Mouse (Mus musculus) lung, postnatal 10 days (tissue): ENCODE data around the gene Tubb3.

Experiments
- DNase-seq: peaks from one replicate; pipeline ENCODE4 v3.0.0; 2021

Tubb3 gene

GRCm38 (mm10) chr8:123411246-123411645 is at the start of gene Tubb3:
Tubb3 (plus strand) TSS chr8:123411424.
- DNase-seq: no peak

DNA sequence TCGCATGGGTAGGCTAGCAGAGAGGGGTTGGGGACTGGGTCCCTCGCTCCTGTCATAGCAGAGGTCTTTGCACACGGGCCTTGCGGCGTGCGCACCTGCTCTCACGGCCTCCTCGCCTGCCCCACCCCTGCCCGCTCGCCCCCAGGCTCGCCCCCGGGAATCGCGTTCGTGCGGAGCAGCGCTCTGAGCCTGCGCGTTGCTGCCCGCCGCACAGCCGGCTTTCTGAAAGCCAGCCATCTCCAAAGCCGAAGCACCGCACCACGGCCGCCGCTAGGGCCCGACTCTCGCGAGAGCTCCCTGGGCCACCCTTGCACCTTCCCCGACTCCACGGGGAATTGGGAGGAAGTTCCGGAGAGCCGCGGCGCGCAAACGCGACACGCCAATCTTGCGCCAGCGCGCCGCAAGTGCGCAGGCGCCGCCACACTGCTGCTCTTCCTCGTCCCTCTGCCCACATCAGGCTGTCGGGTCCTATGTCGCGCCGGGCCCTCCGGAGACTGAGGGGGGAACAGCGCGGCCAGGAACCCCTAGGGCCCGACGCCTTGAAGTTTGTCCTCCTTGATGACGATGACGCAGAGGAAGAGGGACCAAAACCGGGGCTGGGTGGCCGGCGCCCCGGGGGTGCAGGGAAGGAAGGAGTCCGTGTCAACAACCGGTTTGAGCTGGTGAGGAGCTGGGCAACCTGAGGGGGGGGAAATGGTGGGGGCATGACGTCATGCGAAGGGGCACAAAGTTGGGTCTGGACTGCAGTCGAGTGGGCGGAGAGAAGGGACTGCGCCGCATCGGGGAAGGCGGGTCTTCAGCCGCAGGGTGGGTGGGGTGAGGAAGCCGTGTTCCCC is 37.6 kb upstream of the Tubb3 start, which contains the start of gene Tcf25:
Gene Tcf25 (plus strand): TSS at position 351 of the 836 bp plus-strand sequence.
- DNase-seq: peak; percentile 98

DNA sequence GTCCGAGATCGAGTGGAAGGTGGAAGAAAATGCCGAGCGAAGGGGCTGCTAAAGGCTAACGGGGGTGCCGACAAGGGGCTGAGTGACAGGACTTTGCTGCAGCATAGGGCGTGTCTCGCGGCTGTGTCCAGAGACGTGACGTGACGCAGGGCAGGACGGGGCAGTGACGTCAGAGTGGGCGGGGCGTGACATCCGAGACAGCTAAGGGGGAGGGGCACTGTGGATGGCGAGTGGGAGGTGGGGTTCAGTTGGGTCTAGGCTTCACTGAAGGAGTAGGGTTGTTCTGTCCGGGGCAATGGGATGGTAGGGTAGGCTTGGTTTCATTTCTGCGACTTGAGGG is 37.0 kb upstream of the Tubb3 start:
- DNase-seq: peak; percentile 97

- DNase-seq: no peak
These were observed 35.5 kb upstream of the Tubb3 start for GRCm38 (mm10) chr8:123375701-123376100.

GRCm38 (mm10) chr8:123376106-123376505 is 35.1 kb upstream of the Tubb3 start:
- no peak for DNase-seq

GRCm38 (mm10) chr8:123381711-123382110 is 29.5 kb upstream of the Tubb3 start:
- no peak for DNase-seq

- no peak for DNase-seq
These were observed 28.7 kb upstream of the Tubb3 start for GRCm38 (mm10) chr8:123382516-123382915.

DNA sequence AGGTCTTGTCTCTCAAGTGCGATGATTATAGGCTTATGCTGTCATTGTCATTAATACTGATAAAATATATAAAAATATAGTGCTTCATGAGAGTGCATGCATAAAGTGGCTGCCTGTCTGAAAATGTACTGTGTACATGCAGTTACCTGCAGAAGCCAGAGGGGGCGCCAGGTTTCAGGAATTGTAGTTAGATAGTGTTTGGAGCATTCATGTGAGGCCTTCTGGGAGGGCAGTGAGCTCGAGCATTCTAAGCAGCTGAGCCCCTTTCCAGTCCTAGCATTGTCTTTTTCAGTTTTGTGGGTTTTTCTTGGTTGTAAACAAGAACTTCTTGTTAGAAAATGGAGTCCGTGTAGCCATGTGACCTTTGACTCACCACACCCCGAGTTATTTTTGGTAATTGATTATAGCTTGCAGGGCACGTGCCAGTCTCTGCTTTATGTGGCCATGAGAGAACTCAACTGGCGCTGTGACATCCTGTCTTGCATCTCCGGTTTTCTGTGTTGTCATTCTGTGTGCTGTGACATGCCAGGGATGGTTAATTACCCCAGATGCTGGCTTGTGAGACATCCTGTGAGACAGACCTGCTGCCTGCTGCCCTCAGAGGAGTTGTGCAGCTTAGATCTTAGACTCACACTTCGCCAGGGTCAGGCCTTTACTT is 26.2 kb upstream of the Tubb3 start:
- DNase-seq: peak; percentile 50

- DNase-seq: no peak
These were observed 24.2 kb upstream of the Tubb3 start for GRCm38 (mm10) chr8:123387041-123387440.

- no peak for DNase-seq
These were observed 23.4 kb upstream of the Tubb3 start for GRCm38 (mm10) chr8:123387801-123388200.

GRCm38 (mm10) chr8:123389026-123389425 is 22.2 kb upstream of the Tubb3 start:
- no peak for DNase-seq

- no peak for DNase-seq
These were observed 12.9 kb upstream of the Tubb3 start for GRCm38 (mm10) chr8:123398308-123398707.

DNA sequence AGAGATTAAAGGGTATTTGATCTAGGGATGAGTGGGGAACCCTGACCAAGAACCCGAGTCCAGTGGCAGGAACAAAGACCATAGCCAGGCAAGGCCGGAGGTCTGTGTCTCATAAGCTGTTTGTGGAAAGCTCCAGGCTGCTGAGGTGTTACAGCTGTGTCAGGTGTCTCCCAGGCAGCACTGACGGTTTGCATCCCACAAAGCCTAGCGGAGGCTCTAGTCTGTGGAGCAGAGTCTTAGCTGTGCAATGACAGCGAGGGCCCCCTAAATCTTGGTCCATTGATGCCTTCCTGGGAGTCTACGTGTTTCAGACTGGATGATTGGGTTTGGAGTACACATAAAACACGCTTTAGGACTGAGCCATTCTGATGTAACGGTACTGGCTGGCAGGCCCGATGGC is 9.3 kb upstream of the Tubb3 start:
- DNase-seq: no peak

- no peak for DNase-seq
These were observed 8.4 kb upstream of the Tubb3 start for GRCm38 (mm10) chr8:123402730-123403326.

DNA sequence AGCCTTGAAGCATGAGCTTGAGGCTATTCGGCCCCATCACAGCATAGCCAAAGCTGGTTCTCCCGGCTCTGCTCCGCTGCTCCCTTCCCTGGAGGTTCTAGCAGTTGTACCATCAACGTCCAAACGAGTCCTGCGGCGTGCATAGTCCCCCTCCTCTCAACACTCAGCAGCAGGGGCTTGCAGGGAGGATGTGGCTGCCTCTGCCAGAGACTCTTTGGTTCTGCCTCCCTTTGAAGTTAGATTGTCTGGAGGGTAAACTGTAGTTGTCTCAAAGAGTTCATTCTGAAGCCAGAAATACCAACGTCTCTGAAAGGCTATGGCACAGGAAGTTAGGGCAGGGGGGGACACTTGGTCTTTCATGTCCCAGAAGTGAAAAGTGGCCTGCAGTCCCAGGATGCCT is 6.7 kb upstream of the Tubb3 start:
- no peak for DNase-seq

- DNase-seq: peak; percentile 75
These were observed 4.4 kb upstream of the Tubb3 start, which contains the start of gene Mc1r for GRCm38 (mm10) chr8:123406786-123407185. Mc1r (plus strand) TSS chr8:123407107.

DNA sequence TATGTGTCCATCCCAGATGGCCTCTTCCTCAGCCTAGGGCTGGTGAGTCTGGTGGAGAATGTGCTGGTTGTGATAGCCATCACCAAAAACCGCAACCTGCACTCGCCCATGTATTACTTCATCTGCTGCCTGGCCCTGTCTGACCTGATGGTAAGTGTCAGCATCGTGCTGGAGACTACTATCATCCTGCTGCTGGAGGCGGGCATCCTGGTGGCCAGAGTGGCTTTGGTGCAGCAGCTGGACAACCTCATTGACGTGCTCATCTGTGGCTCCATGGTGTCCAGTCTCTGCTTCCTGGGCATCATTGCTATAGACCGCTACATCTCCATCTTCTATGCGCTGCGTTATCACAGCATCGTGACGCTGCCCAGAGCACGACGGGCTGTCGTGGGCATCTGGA is 3.6 kb upstream of the Tubb3 start:
- DNase-seq: no peak

DNA sequence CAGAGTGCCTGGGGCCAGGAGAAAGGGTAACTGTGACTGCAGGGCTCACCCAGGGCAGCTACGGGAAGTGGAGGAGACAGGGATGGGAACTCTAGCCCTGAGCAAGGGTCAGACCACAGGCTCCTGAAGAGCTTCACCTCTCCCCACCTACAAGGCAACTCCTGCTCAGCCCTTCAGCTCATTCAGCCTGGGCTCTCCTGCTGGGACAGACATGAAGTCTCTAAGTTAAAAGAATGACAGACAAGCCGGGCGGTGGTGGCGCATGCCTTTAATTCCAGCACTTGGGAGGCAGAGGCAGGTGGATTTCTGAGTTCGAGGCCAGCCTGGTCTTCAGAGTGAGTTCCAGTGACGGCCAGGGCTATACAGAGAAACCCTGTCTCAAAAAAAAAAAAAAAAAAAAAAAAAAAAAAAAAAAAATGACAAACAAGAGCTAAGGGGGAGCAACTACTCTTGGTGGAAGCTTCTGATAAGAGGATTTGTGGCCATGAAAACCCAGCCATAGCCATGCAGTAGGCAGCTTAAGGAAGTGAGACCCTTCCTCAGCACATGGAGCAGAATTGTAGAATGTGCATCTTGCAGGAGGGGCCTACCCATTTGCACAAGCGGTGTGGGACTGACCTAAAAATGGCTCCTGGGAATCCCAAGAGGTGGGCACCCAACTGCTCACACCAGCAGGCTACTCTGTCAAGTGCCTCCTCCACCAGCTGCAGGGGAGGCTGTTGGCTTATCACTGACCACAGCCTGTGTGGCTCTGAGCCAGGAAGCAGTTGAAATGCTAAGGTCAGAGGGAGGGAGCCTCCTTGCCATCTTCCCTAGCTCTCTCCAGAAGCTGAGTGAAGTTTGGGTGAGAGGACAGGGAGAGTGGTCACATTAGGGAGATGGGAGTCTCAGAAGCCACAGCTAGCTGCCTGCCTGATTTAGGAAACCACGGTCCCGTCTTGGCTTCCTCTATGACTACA is 2.4 kb upstream of the Tubb3 start:
- no peak for DNase-seq

DNA sequence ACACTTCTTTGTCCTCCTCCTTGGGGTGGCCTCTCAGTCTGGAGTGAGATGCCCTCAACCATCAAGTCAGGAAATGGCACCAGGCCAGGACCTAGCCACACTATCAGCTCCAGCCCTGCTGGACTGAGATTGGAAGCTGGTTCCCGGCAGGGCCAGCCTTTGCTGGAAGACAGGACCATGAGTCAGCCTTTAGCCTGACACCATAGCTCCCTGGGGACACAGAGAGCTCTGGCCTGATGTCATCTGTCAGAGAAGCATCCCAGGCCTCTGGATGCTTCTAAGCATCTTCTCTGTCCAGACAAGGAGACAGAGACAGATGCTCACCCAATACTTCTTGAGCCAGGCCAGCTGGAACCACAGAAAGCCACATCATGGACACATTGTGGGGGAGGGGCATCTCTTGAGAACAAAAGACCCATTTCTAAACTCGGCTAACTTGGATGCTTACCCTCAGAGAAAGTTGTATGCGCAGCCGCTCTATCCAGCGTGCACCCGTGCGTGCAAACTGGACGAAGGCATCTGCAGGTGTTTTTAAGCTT is 1.1 kb upstream of the Tubb3 start:
- DNase-seq: peak; percentile 36

- no peak for DNase-seq
These were observed 436 bp upstream of the Tubb3 start for GRCm38 (mm10) chr8:123410788-123411187.

DNA sequence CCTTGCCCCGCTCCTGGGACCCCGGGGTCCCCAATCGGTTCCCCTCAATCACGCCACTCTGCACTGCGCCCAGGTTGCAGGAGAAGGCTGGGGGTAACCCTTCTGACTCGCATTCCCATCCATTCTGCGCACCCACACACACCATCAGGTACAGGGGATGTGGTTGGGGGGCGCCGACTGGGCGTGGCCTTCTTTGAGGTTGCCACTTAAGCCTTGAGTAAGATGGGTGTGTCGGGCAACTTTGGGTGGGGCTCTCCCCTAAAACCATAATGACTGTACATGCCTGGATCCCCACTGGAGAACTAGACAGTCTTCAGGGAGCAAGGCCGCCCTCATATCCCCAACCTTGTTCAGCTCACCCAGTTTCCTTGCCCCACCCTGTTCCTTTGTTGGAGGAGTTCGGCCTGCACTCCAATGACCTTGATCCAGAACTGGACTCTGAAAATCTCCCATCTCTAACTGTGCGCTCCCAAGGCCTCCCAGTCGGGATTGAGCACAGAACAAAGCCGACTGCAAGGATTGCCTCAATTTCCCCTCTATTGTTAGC is 630 bp downstream of the Tubb3 start:
- DNase-seq: no peak

DNA sequence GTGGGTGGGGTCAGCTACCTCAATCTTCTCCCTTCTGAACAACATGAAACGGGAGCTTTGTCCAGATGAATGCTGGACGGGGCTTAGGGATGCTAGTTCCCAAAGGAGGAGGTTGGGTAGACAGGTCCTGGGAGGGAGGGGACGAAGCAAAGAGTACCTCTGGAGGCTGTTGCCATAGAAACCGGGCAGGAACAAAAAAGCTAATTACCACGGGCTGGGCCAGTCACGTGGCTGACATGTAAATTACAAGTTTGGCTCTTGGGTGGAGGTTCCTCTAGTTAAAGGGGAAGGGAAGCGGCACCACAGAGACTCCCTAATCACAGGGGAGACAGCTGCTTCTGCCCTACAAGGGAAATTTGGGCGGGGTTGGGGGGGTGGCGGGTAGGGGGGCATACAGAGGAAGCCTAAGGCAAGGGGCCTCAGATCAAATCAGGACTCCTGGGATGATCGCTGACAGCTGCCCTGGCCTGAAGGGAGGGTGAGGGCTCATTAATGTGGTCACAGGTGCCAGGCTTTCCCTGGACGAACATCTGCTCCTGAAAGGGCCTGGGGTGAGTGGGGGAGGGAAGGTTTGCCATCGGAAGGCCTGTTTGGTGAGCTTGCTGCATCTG is 1.4 kb downstream of the Tubb3 start:
- no peak for DNase-seq
